Mouse (Mus musculus): ENCODE data around the gene Zfp869.
A peak's percentile ranks its signal among the peaks of the same experiment; 100 is the strongest.
"Not testable (repeated sequence)": the region's sequence is repeated elsewhere in the genome, so short reads cannot be mapped to it uniquely, and the experiment has no call there.

The Zfp869 gene

GRCm38 (mm10) chr8:69710624-69711023 is at the start of gene Zfp869:
Gene Zfp869, minus strand, starts transcription at chr8:69710724.
- not testable (repeated sequence) for DNase-seq

GRCm38 (mm10) chr8:69758316-69758715 is 47.8 kb upstream of the Zfp869 start:
- DNase-seq = no peak

DNA sequence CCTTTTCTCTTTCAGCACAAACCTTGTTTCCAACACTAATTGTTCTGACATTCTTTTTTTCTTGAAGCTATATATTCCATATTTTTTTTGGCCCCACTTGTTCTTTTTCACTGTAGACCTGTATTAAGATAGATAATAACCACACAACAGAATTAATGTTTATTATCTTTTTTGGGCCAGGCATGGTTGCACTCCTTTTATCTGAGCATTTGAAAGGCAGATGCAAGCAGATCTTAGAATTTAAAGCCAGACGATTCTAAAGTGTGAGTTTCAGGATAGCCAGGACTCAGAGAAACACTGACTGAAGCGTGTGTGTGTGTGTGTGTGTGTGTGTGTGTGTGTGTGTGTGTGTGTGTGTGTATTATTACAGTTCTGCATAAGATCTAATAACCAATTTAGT is 41.9 kb upstream of the Zfp869 start:
- DNase-seq = no peak

GRCm38 (mm10) chr8:69749544-69750454 is 39.3 kb upstream of the Zfp869 start, which contains the start of gene Zfp963:
Gene Zfp963, minus strand, starts transcription at chr8:69749970.
- peak; percentile 97 to 98 for DNase-seq

DNA sequence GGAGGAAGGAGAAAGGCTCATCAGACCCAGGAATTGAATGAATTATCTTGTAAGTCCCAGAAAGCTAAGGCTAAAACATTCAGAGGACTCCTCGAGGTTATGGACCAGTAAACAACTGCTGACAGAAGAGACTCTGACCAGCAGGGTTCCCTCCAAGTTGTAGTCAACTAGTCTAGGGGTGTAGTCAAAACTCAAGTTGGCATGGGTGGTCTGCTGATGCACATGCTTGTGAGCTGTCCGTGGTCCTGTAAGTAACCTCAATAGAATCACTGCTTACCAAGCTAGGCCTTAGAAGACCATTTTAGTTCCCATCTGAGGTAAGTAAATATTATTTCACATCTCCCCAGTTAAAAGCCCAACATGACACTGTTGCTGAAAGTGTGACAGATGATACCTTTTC is 30.7 kb upstream of the Zfp869 start:
- DNase-seq = peak in 1 of 2 experiments; percentile 17

DNA sequence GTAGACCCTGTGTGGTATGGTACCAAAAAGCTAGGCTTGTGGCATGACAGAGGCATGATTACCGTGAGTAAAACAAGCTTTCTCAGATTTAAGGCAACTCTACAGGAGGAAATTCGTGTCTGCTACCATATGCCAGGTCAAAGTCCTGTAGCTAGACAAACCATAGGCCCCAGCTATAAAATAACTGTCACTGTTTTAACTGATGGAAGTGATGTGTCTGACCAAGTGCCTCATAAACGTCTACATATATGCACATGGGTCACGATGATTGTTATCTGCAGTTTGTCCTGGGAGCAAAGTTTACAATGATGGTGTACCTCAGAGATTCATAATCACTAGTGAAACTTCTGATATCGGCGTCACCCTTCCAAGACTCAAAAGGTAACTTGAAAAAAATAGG is 30.2 kb upstream of the Zfp869 start:
- no peak for DNase-seq

DNA sequence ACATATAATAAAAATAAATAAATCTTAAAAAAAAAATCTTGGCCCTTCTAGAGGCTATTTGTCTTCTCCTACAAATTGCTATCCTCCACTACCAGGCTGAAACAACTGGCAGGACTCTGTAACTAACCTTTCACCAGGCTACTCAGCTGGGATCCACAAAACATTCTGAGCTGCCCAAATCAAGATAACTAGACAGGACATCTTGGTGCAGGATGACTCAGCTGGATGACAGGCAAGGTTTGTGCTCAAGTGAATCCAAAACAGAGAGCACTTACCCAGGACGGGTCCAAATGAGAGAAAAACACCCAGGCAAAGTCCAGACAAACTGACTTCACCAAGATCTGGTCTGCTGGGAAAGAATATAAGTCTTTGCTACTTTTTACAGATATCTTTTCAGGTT is 25.0 kb upstream of the Zfp869 start:
- DNase-seq = no peak

- DNase-seq = no peak
These were observed 6.7 kb upstream of the Zfp869 start for GRCm38 (mm10) chr8:69717232-69717580.

DNA sequence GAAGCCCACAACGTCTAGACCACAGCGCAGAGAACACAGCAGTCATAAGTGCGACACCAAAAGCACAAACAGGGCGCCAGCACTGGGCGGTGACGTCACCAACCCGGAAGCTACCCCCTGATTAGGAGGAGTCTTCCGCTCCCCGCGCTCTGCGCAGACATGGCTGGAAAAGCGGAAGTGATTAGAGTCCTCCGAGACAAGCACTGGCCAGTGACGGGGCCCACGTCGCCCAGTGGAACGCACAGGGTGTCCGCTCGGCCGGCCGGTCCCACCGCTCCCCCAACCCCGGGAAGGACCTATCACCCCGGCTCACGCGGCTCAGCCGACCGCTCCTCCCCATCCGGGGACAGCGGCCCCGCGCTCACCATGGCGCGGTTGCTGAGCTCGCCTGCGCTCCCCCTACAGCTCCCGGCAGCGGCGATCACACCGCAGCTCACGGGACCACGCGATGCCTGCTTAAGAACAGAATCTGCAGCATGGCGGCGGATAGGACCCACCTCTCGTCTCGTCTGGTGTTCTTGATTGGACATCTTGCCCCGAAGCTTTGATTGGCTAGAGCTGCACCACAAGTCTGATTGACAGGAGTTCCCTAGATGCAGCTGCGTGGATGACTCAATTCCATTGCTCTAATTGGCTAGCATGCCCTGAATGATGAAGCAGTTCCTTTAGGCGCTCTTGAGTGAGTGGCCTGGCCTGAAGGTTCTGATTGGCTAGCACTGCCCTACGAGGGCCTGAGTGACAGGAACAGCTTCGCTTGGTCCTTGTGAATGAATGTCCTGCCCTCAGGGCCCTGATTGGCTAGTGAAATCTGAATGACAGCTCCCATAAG is 6.1 kb upstream of the Zfp869 start:
- DNase-seq = peak; percentile 95 to 97

GRCm38 (mm10) chr8:69715366-69715765 is 4.8 kb upstream of the Zfp869 start:
- DNase-seq = no peak

DNA sequence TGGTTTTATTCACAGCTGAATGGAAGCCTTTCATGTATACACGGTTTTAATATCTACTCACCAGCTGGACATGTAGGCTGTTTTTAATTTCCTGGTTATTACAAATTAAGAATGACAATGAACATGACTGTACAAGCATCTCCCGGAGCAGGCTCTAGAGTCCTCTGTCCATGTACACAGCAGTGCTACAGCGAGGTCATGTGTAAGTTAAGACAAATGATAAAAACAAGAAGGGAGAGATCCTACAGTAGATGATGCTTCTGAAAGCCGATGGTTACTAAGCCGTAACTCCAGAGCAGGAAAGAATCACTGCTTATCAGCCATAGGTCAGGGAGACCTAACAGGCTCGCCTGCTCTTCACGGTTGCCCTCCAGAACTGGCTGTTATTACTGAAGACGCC is 3.0 kb upstream of the Zfp869 start:
- no peak for DNase-seq

DNA sequence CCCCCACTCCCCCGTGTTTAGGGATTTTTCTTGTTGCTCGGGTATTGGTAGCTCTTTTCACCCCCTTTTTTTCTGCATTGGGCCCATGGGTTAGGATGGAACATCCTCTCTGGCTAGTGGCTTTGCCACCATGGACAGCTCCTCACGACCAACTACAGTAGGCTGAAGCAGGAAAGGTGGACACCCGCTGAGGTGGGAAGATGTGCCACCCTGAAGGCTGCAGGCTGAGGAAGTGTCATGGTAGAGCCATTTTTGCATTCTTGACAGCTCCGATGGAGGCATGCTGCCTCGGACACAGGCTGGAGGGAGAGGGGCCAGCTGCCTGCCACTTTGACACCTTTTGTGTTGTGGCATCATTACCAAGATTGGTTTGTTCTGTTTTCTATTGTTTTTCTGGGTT is 8.7 kb downstream of the Zfp869 start:
- DNase-seq = peak; percentile 7 to 16

DNA sequence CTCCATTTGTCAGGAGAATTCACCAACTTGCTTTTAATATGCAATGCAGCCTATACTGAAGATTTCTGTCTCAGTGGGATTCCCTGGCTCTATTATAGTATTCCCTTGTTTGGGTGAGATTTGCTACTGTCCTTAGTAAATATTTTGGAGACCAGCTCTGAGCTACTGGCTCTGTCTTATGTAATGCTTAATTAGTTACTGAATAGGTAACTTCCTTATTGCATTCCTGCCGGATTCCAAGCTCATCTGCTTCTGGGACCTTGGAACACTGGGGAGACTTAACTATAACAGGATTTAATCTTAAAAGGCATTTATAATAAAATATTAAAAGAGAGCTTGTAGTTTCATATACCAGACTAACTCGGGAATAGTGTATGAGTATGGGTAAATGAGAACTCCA is 45.5 kb downstream of the Zfp869 start:
- DNase-seq = not testable (repeated sequence)

GRCm38 (mm10) chr8:69661294-69661693 is 49.2 kb downstream of the Zfp869 start:
- DNase-seq = no peak

Data from kidney, postnatal 4 days (tissue).